Mouse (Mus musculus): ENCODE measurements around the gene Aebp2. TPM values are rescaled to one million over a fixed set of nuclear protein-coding genes. Genes with fewer than 3 reads are reported as not detected.

Aebp2 gene
- polyA plus RNA-seq, 1 experiment from 2014 or later = 3.5 TPM

DNA sequence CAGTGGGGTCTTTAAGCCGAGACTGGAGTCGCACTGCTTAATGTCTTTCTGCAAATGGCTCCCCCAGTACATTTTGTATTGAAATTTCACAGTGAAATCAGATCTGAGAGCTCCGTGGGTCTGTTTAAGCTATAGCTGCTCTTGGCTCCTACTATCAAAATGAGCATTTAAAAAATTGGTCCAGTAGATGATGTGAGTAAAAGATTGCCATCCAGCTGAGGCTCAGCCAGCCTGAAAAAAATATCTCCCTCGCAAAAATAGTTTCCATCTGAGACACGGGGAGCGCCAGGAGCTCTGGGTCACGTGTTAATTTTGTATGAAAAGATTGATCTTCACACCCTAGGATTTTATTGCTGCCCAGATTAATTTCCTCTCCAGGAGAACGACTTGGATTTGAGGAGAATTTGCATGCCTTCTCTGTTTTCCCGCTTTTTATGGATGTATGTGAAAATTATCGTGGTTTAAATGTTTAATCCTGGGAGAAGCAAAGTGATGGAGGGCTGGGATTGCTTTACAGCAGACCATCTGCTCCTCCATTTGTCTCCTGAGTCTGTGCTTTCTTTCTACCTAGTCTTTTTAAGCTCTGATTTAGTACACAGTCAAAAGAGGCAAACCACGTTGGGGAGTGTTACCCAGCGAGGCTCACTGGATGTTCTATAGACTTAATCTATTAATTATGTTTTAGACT, 73.9 kb downstream of the Aebp2 start:
- ATAC-seq = no peak
- DNase-seq = no peak
- H3K27ac ChIP-seq (ENCODE audit: low read depth) = no peak overlapping the region
- no peak overlapping the region for H3K4me2 ChIP-seq (ENCODE audit: low read depth, low read length)
- H3K36me3 ChIP-seq (replicated peaks; ENCODE audit: insufficient read depth, low read length) = no peaks in the 10 kb centered on the region
- no peak overlapping the region for H3K4me3 ChIP-seq (ENCODE audit: low read depth, low read length)
- WGBS (ENCODE audit: insufficient replicate concordance) = 75% methylated on average over 12 of the region's 12 CpGs
- no peak overlapping the region for H3K9ac ChIP-seq (replicated peaks)
- TF ChIP-seq EP300 (IDR thresholded peaks at IDR 0.05; ENCODE audit: low read depth) = no peak
- TF ChIP-seq CTCF (IDR thresholded peaks at IDR 0.05; ENCODE audit: low read depth) = no peak
- H3K9me3 ChIP-seq (ENCODE audit: low read length) = no peaks in the 10 kb centered on the region
- H3K4me1 ChIP-seq (ENCODE audit: insufficient read depth) = no peaks in the 10 kb centered on the region
- no peaks in the 10 kb centered on the region for H3K27me3 ChIP-seq (ENCODE audit: insufficient read depth, low read length)

DNA sequence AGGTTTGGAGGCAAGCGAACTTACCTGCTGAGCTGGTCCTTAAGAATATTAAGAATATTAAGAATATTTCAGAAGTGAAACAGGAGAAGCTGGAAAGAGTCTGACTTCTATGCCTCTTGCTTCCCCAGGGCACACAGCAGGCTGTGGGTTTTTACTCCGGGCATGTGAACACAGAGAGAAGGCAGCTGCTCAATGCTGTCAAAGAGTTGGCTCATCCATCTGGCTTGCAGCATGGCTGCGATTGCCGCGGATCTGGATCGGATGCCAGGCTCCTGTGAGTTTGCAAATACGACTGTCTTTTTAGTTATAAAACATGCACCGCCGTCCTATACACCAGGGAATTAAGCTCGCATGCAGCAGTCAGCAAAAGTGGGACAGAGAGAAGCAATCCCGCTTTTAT, 75.5 kb downstream of the Aebp2 start:
- Histone ChIP-seq H3K27ac (ENCODE audit: low read depth) (no peak overlapping the region), H3K9ac (replicated peaks) (no peak overlapping the region), H3K36me3 (replicated peaks; ENCODE audit: insufficient read depth, low read length) (no peaks in the 10 kb centered on the region), H3K4me1 (ENCODE audit: insufficient read depth) (no peaks in the 10 kb centered on the region), H3K4me3 (ENCODE audit: low read depth, low read length) (no peak overlapping the region), H3K4me2 (ENCODE audit: low read depth, low read length) (no peak overlapping the region), H3K27me3 (ENCODE audit: insufficient read depth, low read length) (no peaks in the 10 kb centered on the region), H3K9me3 (ENCODE audit: low read length) (no peaks in the 10 kb centered on the region)
- no peak for DNase-seq
- 82% methylated on average over 11 of the region's 11 CpGs for WGBS (ENCODE audit: insufficient replicate concordance)
- ATAC-seq = no peak
- no peak for TF ChIP-seq EP300 (IDR thresholded peaks at IDR 0.05; ENCODE audit: low read depth)
- TF ChIP-seq CTCF (IDR thresholded peaks at IDR 0.05; ENCODE audit: low read depth) = no peak

DNA sequence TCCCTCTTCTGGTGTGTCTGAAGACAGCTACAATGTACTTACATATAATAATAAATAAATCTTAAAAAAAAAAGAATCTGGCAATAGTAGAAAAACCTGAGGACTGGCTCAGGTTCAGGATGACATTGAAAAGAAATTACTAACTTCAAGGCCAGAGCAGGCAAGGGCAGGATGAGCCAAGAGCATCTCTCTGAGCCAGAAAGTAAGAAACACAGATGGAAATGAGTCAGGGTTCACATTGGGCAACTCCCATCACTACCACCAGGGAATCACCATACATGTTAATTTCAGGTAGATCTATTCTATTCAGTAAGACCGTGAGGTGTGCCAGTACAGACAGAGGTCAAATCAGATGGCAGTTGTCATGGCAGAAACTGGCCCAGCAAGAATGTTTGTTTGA, 76.1 kb downstream of the Aebp2 start:
- Histone ChIP-seq H3K4me3 (ENCODE audit: low read depth, low read length) (no peak overlapping the region), H3K9ac (replicated peaks) (no peak overlapping the region), H3K36me3 (replicated peaks; ENCODE audit: insufficient read depth, low read length) (no peaks in the 10 kb centered on the region), H3K27me3 (ENCODE audit: insufficient read depth, low read length) (no peaks in the 10 kb centered on the region), H3K4me1 (ENCODE audit: insufficient read depth) (no peaks in the 10 kb centered on the region), H3K9me3 (ENCODE audit: low read length) (no peaks in the 10 kb centered on the region), H3K27ac (ENCODE audit: low read depth) (no peak overlapping the region), H3K4me2 (ENCODE audit: low read depth, low read length) (no peak overlapping the region)
- TF ChIP-seq CTCF (IDR thresholded peaks at IDR 0.05; ENCODE audit: low read depth) (no peak), EP300 (IDR thresholded peaks at IDR 0.05; ENCODE audit: low read depth) (no peak)
- DNase-seq (no peak), ATAC-seq (no peak)
- 79% methylated on average over 1 of the region's 1 CpGs for WGBS (ENCODE audit: insufficient replicate concordance)

DNA sequence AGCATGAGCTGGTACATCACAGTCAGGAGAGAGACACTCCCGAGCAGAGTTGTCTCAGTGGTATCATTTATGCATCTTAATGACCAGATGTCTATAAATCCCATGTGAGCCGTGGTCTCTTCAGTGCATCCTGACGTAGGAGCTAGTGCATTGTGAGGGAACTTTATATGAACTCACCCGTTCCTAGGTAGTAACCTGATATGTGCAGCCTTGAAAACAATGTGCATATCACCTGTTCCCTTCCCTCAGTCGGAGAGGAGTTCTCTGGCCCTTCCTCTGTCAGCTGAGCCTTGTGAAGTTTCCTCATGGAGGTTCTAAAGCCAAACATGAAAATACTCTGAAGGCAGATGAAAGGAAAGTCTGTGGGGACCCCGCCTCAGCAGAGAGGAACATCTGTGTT, 78.8 kb downstream of the Aebp2 start:
- no peak overlapping the region for H3K9ac ChIP-seq (replicated peaks)
- no peaks in the 10 kb centered on the region for H3K27me3 ChIP-seq (ENCODE audit: insufficient read depth, low read length)
- H3K4me1 ChIP-seq (ENCODE audit: insufficient read depth) = no peaks in the 10 kb centered on the region
- ATAC-seq = no peak
- H3K4me3 ChIP-seq (ENCODE audit: low read depth, low read length) = no peak overlapping the region
- H3K27ac ChIP-seq (ENCODE audit: low read depth) = no peak overlapping the region
- no peaks in the 10 kb centered on the region for H3K9me3 ChIP-seq (ENCODE audit: low read length)
- 80% methylated on average over 6 of the region's 6 CpGs for WGBS (ENCODE audit: insufficient replicate concordance)
- no peak overlapping the region for H3K4me2 ChIP-seq (ENCODE audit: low read depth, low read length)
- DNase-seq = no peak
- TF ChIP-seq EP300 (IDR thresholded peaks at IDR 0.05; ENCODE audit: low read depth) (no peak), CTCF (IDR thresholded peaks at IDR 0.05; ENCODE audit: low read depth) (no peak)
- no peaks in the 10 kb centered on the region for H3K36me3 ChIP-seq (replicated peaks; ENCODE audit: insufficient read depth, low read length)

DNA sequence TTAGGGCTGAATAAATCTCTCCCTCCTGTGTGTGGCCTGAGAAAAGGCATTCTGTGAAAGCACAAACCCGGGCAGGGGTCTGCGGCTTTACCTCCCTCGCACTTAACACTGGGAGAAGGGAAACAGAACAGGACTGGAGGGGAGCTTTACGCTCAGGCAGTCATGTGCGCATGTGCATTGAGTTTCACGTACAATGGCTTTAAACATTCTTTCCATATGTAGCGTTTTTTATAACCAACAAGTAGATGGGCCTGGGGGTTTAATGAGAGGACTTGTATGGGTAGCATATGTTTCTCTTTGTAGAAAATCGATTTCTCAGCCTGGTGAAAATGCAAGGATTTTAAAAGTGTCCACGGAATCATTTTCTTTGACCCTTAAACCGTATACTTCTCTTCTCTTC, 82.7 kb downstream of the Aebp2 start:
- Histone ChIP-seq H3K4me1 (ENCODE audit: insufficient read depth) (no peaks in the 10 kb centered on the region), H3K4me3 (ENCODE audit: low read depth, low read length) (no peak overlapping the region), H3K9me3 (ENCODE audit: low read length) (no peaks in the 10 kb centered on the region), H3K27me3 (ENCODE audit: insufficient read depth, low read length) (no peaks in the 10 kb centered on the region), H3K36me3 (replicated peaks; ENCODE audit: insufficient read depth, low read length) (no peaks in the 10 kb centered on the region), H3K27ac (ENCODE audit: low read depth) (no peak overlapping the region), H3K4me2 (ENCODE audit: low read depth, low read length) (no peak overlapping the region), H3K9ac (replicated peaks) (no peak overlapping the region)
- DNase-seq (no peak), ATAC-seq (no peak)
- 87% methylated on average over 10 of the region's 10 CpGs for WGBS (ENCODE audit: insufficient replicate concordance)
- TF ChIP-seq CTCF (IDR thresholded peaks at IDR 0.05; ENCODE audit: low read depth) (no peak), EP300 (IDR thresholded peaks at IDR 0.05; ENCODE audit: low read depth) (no peak)

DNA sequence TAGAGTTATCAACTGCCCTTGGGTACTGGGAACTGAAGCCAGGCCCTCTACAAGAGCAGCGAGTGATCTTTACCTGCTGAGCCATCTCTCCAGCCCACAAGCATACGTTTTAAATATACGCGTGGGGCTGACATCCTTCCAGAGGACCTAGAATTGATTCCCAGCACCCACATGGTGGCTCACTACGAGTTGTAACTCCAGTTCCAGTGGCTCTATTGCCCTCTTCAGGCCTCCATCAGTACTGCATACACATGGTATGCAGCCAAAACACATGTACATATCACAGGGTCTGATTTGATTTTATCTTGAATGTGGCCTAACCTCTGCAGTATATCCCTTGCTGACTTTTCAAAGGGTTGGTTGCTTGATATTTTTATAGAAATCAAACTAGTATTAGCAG, 83.6 kb downstream of the Aebp2 start:
- H3K4me3 ChIP-seq (ENCODE audit: low read depth, low read length) = no peak overlapping the region
- no peaks in the 10 kb centered on the region for H3K27me3 ChIP-seq (ENCODE audit: insufficient read depth, low read length)
- DNase-seq = no peak
- no peak overlapping the region for H3K27ac ChIP-seq (ENCODE audit: low read depth)
- H3K4me1 ChIP-seq (ENCODE audit: insufficient read depth) = no peaks in the 10 kb centered on the region
- no peak overlapping the region for H3K9ac ChIP-seq (replicated peaks)
- ATAC-seq = no peak
- H3K9me3 ChIP-seq (ENCODE audit: low read length) = no peaks in the 10 kb centered on the region
- 79% methylated on average over 5 of the region's 5 CpGs for WGBS (ENCODE audit: insufficient replicate concordance)
- no peak overlapping the region for H3K4me2 ChIP-seq (ENCODE audit: low read depth, low read length)
- no peaks in the 10 kb centered on the region for H3K36me3 ChIP-seq (replicated peaks; ENCODE audit: insufficient read depth, low read length)
- TF ChIP-seq EP300 (IDR thresholded peaks at IDR 0.05; ENCODE audit: low read depth) (no peak), CTCF (IDR thresholded peaks at IDR 0.05; ENCODE audit: low read depth) (peak; percentile 20; the same call in 1 of the 2 replicates)
